Mouse (Mus musculus) intestine, embryonic 14.5 days (tissue): ENCODE data around the gene Ccdc78. TPM values are rescaled to one million over a fixed set of nuclear protein-coding genes. Genes with fewer than 3 reads are reported as not detected.

Experiments used
- ATAC-seq: fragments of 200-750 bp; cut with Nextera tagmentation; replicated peaks from 2 replicates; pipeline ENCODE4 v1.8.0; 2017; ENCODE audit warnings: low read depth, moderate number of reproducible peaks, moderate TSS enrichment, moderate library complexity; ENCODE audit not compliant: low FRiP score, low TSS enrichment
- DNase-seq: peaks from one replicate; pipeline ENCODE4 v3.0.0-alpha.2; 2018; ENCODE audit warnings: low spot score
- H3K27ac ChIP-seq: fragments of 300-500 bp; sonication (generic); 2 replicates; pipeline ENCODE4 v1.5.1; 2014; ENCODE audit warnings: low read depth, mild to moderate bottlenecking, control low read depth
- H3K27me3 ChIP-seq: fragments of 300-500 bp; sonication (generic); replicated peaks from 2 replicates; pipeline ENCODE4 v1.6.1; 2014; ENCODE audit warnings: low read length, control low read depth; ENCODE audit not compliant: control insufficient read depth, insufficient read depth
- H3K36me3 ChIP-seq: fragments of 300-500 bp; sonication (generic); 2 replicates; pipeline ENCODE4 v1.6.1; 2014; ENCODE audit warnings: low read length, control low read depth; ENCODE audit not compliant: control insufficient read depth, insufficient read depth
- H3K4me1 ChIP-seq: fragments of 300-500 bp; sonication (generic); replicated peaks from 2 replicates; pipeline ENCODE4 v1.6.1; 2014; ENCODE audit warnings: low read length, control low read depth, mixed read lengths; ENCODE audit not compliant: control insufficient read depth, insufficient read depth
- H3K4me2 ChIP-seq: fragments of 300-500 bp; sonication (generic); 2 replicates; pipeline ENCODE4 v1.6.1; 2014; ENCODE audit warnings: low read length
- H3K4me3 ChIP-seq: fragments of 300-500 bp; sonication (generic); 2 replicates; pipeline ENCODE4 v1.5.1; 2014; ENCODE audit warnings: low read depth, low read length, control low read depth, mixed read lengths
- H3K9ac ChIP-seq: fragments of 300-500 bp; sonication (generic); 2 replicates; pipeline ENCODE4 v1.6.1; 2014; ENCODE audit warnings: mild to moderate bottlenecking, low read length
- H3K9me3 ChIP-seq: fragments of 300-500 bp; sonication (generic); 2 replicates; pipeline ENCODE4 v1.6.1; 2016; ENCODE audit warnings: low read length, control low read depth; ENCODE audit not compliant: control insufficient read depth
- WGBS: fragments of 180-500 bp; shearing (Covaris S2); extraction: QIAGEN DNeasy Blood & Tissue Kit; methylation state at CpG from one replicate; pipeline ENCODE4 v1.1.7; 2014; 5-methylcytosine and 5-hydroxymethylcytosine counted together
- polyA plus RNA-seq: library from polyadenylated mRNA; unstranded; fragments of >200 nt; fragmentation: Nextera tagmentation; extraction: Ambion mirVana; gene quantifications from 2 replicates; pipeline ENCODE4 v1.2.1, GENCODE M21; 2014

Ccdc78 gene
- polyA plus RNA-seq, 1 experiment from 2014 or later = 0.28 TPM

- DNase-seq = no peak
- no peaks in the 10 kb centered on the region for H3K9me3 ChIP-seq
- no peak overlapping the region for H3K9ac ChIP-seq
- 89% methylated on average over 9 of the region's 9 CpGs for WGBS
- ATAC-seq = no peak
- H3K27me3 ChIP-seq = no peaks in the 10 kb centered on the region
- H3K4me3 ChIP-seq = no peak overlapping the region
- peaks cover 43% of the 10 kb centered on the region for H3K36me3 ChIP-seq
- H3K4me1 ChIP-seq = peaks cover 23% of the 10 kb centered on the region
- no peak overlapping the region for H3K4me2 ChIP-seq
- no peak overlapping the region for H3K27ac ChIP-seq
Observed at GRCm38 (mm10) chr17:25786781-25787504, 563 bp downstream of the Ccdc78 start.

- H3K36me3 ChIP-seq = peaks cover 27% of the 10 kb centered on the region
- no peaks in the 10 kb centered on the region for H3K27me3 ChIP-seq
- ATAC-seq = peak; percentile 3; the same call in 1 of the 2 replicates
- H3K9ac ChIP-seq = peak overlapping the region; percentile 74
- peak overlapping the region; percentile 91 for H3K4me2 ChIP-seq
- H3K4me1 ChIP-seq = peaks cover 30% of the 10 kb centered on the region
- 27% methylated on average over 19 of the region's 19 CpGs for WGBS
- H3K4me3 ChIP-seq = peak overlapping the region; percentile 88
- no peaks in the 10 kb centered on the region for H3K9me3 ChIP-seq
- DNase-seq = no peak
- H3K27ac ChIP-seq = peak overlapping the region; percentile 98; the same call in 1 of the 2 replicates
Observed at GRCm38 (mm10) chr17:25791320-25791842, 5.0 kb downstream of the Ccdc78 start.

GRCm38 (mm10) chr17:25791843-25792527, 5.6 kb downstream of the Ccdc78 start:
- no peaks in the 10 kb centered on the region for H3K9me3 ChIP-seq
- H3K4me2 ChIP-seq = peak overlapping the region; percentile 91
- WGBS = under 1% methylated on average over 45 of the region's 45 CpGs
- H3K9ac ChIP-seq = peak overlapping the region; percentile 74
- H3K27ac ChIP-seq = peak overlapping the region; percentile 98
- peak; percentile 97 for DNase-seq
- peaks cover 30% of the 10 kb centered on the region for H3K4me1 ChIP-seq
- ATAC-seq = peak; percentile 71
- H3K4me3 ChIP-seq = peak overlapping the region; percentile 88
- peaks cover 27% of the 10 kb centered on the region for H3K36me3 ChIP-seq
- H3K27me3 ChIP-seq = no peaks in the 10 kb centered on the region

- Histone ChIP-seq H3K4me2 (peak within 1 kb of the TSS; percentile 91), H3K9me3 (no peaks in the 10 kb centered on the region), H3K36me3 (peaks cover 21% of the 10 kb centered on the region), H3K27me3 (no peaks in the 10 kb centered on the region), H3K4me3 (peak within 1 kb of the TSS; percentile 88), H3K9ac (peak within 1 kb of the TSS; percentile 74), H3K4me1 (peaks cover 35% of the 10 kb centered on the region), H3K27ac (peak within 1 kb of the TSS; percentile 98)
- ATAC-seq (peak; percentile 66), DNase-seq (no peak)
- under 1% methylated on average over 14 of the region's 14 CpGs for WGBS
Observed at GRCm38 (mm10) chr17:25792615-25793014, 6.2 kb downstream of the Ccdc78 start, which contains the start of gene Fam173a. Gene Fam173a (minus strand): TSS chr17:25792901.

GRCm38 (mm10) chr17:25794197-25794596, 7.8 kb downstream of the Ccdc78 start:
- Histone ChIP-seq H3K9me3 (no peaks in the 10 kb centered on the region), H3K27me3 (no peaks in the 10 kb centered on the region), H3K4me2 (no peak overlapping the region), H3K27ac (peak overlapping the region; percentile 98; the same call in 1 of the 2 replicates), H3K9ac (no peak overlapping the region), H3K4me1 (peaks cover 35% of the 10 kb centered on the region), H3K36me3 (peaks cover 9% of the 10 kb centered on the region), H3K4me3 (no peak overlapping the region)
- WGBS = 76% methylated on average over 13 of the region's 13 CpGs
- ATAC-seq = no peak
- DNase-seq = no peak

- Histone ChIP-seq H3K4me2 (peak overlapping the region; percentile 96), H3K4me1 (peaks cover 35% of the 10 kb centered on the region), H3K4me3 (0 out of 2 replicates have a peak overlapping the region, but pooled peaks have one; percentile 86), H3K27ac (peak overlapping the region; percentile 8; the same call in 1 of the 2 replicates), H3K27me3 (no peaks in the 10 kb centered on the region), H3K9ac (no peak overlapping the region; the same call in 1 of the 2 replicates), H3K9me3 (no peaks in the 10 kb centered on the region), H3K36me3 (peaks cover under 1% of the 10 kb centered on the region; the same call in 1 of the 2 replicates)
- DNase-seq (no peak), ATAC-seq (no peak)
- 85% methylated on average over 17 of the region's 17 CpGs for WGBS
Observed at GRCm38 (mm10) chr17:25794998-25795397, 8.6 kb downstream of the Ccdc78 start.

GRCm38 (mm10) chr17:25795609-25796092, 9.3 kb downstream of the Ccdc78 start, which contains the start of gene AC134908.4:
Gene AC134908.4 (minus strand): TSS chr17:25795659.
- DNase-seq (no peak), ATAC-seq (no peak)
- H3K27me3 ChIP-seq = no peaks in the 10 kb centered on the region
- peak within 1 kb of the TSS; percentile 66 for H3K9ac ChIP-seq
- H3K4me2 ChIP-seq = peak within 1 kb of the TSS; percentile 96
- H3K36me3 ChIP-seq = no peaks in the 10 kb centered on the region
- no peaks in the 10 kb centered on the region for H3K9me3 ChIP-seq
- H3K27ac ChIP-seq = peak within 1 kb of the TSS; percentile 47; the same call in 1 of the 2 replicates
- peaks cover 35% of the 10 kb centered on the region for H3K4me1 ChIP-seq
- WGBS = 27% methylated on average over 6 of the region's 6 CpGs
- peak within 1 kb of the TSS; percentile 86 for H3K4me3 ChIP-seq

GRCm38 (mm10) chr17:25796211-25796771, 9.9 kb downstream of the Ccdc78 start:
- Histone ChIP-seq H3K4me3 (peak overlapping the region; percentile 86), H3K27me3 (no peaks in the 10 kb centered on the region; the same call in 1 of the 2 replicates), H3K36me3 (no peaks in the 10 kb centered on the region), H3K27ac (peak overlapping the region; percentile 47; the same call in 1 of the 2 replicates), H3K9ac (peak overlapping the region; percentile 66), H3K4me1 (peaks cover 29% of the 10 kb centered on the region), H3K9me3 (no peaks in the 10 kb centered on the region), H3K4me2 (peak overlapping the region; percentile 96)
- ATAC-seq = 0 out of 2 replicates have a peak, but pooled peaks have one; percentile 2
- no peak for DNase-seq
- 2% methylated on average over 37 of the region's 37 CpGs for WGBS
